Mouse (Mus musculus) left cerebral cortex, postnatal 4 days (tissue): ENCODE results near the gene Gna12. TPM values are rescaled to one million over a fixed set of nuclear protein-coding genes. Genes with fewer than 3 reads are reported as not detected.

Experiments used
- DNase-seq: peaks from one replicate; pipeline ENCODE4 v3.0.0-alpha.2; 2022
- intact Hi-C: fragments of 180-260 bp; cut with DNase I; formaldehyde crosslinking; loops from one replicate; pipeline ENCODE4 v1.15.1; 2025
- total RNA-seq, 2 experiments: library from RNA; stranded (reverse); gene quantifications; 2 replicates each; pipeline ENCODE4 v1.2.3; 2021

The Gna12 gene
- total RNA-seq, 2 experiments from 2014 or later = 77.3 to 82.0 TPM

DNA sequence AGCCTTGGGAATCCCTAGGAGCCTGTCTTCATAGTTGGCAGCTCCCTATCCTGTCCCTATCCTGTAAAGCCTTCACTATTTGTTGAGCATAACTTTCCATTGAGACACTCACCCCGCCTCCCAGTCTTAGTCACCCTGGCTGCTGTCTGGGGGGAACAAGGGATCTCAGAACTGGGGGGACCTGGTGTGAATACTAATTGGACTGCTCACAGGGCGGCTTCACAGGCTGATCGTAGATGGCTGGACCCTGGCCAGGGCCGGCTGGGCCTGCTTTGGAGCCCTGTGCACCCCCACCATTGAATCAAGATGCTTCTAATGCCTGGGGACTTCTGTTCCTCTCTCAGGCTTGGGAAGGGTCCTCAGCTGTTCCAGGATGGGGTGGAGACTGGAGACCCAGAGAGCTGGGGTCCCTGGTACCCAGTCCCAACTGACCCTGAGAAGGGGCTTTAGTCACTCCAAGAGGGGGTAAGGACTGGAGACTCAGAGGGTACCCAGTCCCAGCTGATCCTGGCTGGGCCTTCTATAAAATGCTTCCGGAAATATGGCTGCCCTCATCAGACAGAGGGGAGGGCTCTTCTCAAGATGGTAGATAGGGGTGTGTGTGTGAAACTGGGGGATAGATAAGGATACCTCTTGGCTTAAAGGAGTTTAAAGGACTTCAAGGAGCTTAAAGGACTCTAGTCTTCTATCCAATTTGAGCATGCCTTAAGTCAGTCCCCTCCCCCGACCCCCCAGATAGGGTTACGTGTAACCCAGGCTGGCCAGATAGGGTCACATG lies 104.0 kb downstream of the Gna12 start:
- intact Hi-C loops = no loop called here
- DNase-seq = peak; percentile 84

DNA sequence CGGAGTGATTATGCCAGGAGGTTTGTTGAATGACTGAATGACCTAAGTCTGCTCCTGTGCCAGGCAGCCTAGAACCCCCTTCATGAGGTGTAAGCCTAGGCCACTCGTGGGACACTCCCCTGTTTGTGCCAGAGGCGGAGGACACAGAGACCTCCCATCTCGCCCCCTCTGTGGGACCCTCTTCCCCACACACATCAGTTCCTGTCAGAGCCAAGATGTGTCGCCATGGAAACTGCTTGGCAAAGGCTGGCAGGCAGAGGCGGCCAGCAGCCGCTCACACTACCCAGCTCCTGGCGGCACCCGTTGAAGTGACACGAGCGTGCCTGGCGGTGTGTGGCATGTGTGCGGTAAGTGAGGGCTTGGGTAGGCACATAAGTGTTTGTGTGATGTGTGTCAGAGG lies 106.4 kb downstream of the Gna12 start, which contains the start of gene Amz1:
Gene Amz1, plus strand, starts transcription at position 306 of the 400 bp plus-strand sequence.
- intact Hi-C loops = no loop called here

DNA sequence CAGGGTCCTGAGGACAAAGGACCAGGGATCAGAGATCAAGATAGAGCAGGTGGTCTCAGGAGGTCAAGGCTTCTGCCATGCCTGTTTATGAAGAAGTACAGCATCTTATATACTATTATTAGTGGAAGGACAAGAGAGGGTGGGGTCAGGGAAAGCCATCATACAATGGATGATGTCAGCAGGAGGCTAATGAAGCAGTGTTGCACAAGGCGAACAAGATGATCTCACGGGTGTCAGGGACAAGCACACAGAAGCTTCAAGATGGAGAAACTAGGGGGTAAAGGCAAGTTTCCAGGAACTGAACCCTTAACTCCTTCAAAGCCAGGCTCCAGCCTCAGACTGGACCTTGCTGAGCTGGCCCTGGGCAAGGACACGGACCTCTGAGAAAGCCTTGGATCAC lies 108.1 kb downstream of the Gna12 start:
- intact Hi-C loops = no loop called here
- DNase-seq = no peak

More for the DNA sequence above, 106.4 kb downstream of the Gna12 start, which contains the start of gene Amz1:
- peak; percentile 85 for DNase-seq

DNA sequence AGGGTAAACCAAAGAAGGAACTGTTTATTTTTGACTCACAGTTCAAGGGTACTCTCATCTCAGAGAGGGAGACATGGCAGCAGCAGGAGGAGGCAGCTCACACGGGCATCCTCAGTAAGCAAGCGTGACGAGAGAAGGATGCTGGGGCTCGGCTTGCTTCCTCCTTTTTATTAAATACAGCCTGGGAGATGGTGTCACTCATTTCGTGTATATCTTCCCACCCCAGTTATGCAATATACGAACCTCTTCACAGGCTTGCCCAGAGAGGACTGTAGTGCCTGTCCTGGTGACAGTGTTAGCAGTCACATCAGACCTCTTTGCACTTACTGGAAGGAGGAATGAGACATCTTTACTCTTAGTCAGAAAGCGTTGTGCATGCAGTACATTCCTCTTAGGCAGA lies 109.5 kb downstream of the Gna12 start:
- DNase-seq = no peak
- intact Hi-C loops = no loop called here

DNA sequence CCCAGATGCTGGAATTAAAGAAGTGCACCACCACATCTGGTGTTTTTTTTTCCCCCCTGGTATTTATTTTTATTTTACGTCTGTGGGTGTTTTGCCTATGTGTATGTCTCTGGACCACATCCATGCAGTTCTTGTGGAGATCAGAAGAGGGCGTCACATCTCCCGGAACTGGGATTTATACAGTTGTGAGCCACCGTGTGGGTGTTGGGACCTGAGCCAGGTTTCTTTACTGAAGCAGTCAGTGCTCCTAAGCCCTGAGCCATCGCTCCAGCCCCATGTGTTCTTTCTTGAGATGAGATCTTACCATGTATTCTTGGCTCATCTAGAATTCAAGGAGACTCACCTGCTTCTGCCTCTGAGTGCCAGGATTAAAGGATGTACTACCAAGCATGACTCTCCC lies 119.2 kb downstream of the Gna12 start:
- no peak for DNase-seq
- intact Hi-C loops = no loop called here

DNA sequence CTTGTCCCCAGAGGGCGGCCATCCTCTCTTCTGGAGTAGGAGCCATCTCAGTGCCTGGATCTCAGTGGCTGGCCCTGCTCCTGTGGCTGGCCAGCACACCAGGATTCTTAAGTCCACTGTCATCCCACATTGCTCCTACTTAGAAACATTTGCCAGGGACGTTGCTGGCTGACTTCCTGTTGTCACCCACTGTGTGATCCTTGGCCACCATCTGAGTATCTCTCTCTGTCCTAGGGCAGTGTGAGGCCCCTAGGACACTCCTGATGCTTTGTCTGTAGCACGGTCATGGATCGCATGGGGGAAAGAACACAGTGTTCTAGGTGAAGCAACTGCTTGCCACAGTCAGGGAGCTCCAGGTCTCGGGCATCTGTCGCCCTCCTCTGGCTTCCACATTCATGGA lies 119.9 kb downstream of the Gna12 start:
- intact Hi-C loops = no loop called here
- DNase-seq = no peak

Other genes starting within 250 kb of the Gna12 start
- gene Lfng, start 223.1 kb downstream of the Gna12 start, total RNA-seq = 10 to 100 TPM; 19.7 to 20.7 TPM
- 100 to 1,000 TPM; 382 to 395 TPM for gene Ttyh3, start 181.4 kb downstream of the Gna12 start, total RNA-seq
- 10 to 100 TPM; 70.1 to 75.6 TPM for gene Iqce, start 128.1 kb downstream of the Gna12 start, total RNA-seq
- 10 to 100 TPM; 28.8 to 29.4 TPM for gene Brat1, start 125.4 kb downstream of the Gna12 start, total RNA-seq
- 10 to 100 TPM; 19.3 to 26.0 TPM for gene Amz1, start 106.3 kb downstream of the Gna12 start, total RNA-seq
- gene Card11, start 170.2 kb upstream of the Gna12 start, total RNA-seq = under 1 TPM; 0.38 to 0.42 TPM